Mouse (Mus musculus) forebrain, embryonic 11.5 days (tissue): ENCODE measurements around the gene Coq6. TPM values are rescaled to one million over a fixed set of nuclear protein-coding genes. Genes with fewer than 3 reads are reported as not detected.

Experiments
- ATAC-seq: fragments of 200-750 bp; cut with Nextera tagmentation; replicated peaks from 2 replicates; pipeline ENCODE4 v1.8.0; 2017; ENCODE audit warnings: moderate TSS enrichment; ENCODE audit not compliant: low FRiP score
- DNase-seq: peaks from one replicate; pipeline ENCODE4 v3.0.0-alpha.2; 2017; ENCODE audit warnings: low spot score
- H3K27ac ChIP-seq: fragments of 300-500 bp; sonication (generic); 2 replicates; pipeline ENCODE4 v1.5.1; 2014; ENCODE audit warnings: low read depth, low read length
- H3K27me3 ChIP-seq: fragments of 300-500 bp; sonication (generic); 2 replicates; pipeline ENCODE4 v1.6.1; 2014; ENCODE audit warnings: mild to moderate bottlenecking, low read length, mixed read lengths; ENCODE audit not compliant: control insufficient read depth, insufficient read depth
- H3K36me3 ChIP-seq: fragments of 300-500 bp; sonication (generic); 2 replicates; pipeline ENCODE4 v1.6.1; 2014; ENCODE audit warnings: mild to moderate bottlenecking, low read length, moderate library complexity, mixed read lengths; ENCODE audit not compliant: control insufficient read depth, insufficient read depth
- H3K4me1 ChIP-seq: fragments of 300-500 bp; sonication (generic); replicated peaks from 2 replicates; pipeline ENCODE4 v1.6.1; 2014; ENCODE audit warnings: low read length, mixed read lengths; ENCODE audit not compliant: control insufficient read depth, insufficient read depth
- H3K4me2 ChIP-seq: fragments of 300-500 bp; sonication (generic); 2 replicates; pipeline ENCODE4 v1.6.1; 2014; ENCODE audit warnings: low read depth, mild to moderate bottlenecking, low read length, moderate library complexity, mixed read lengths; ENCODE audit not compliant: severe bottlenecking
- H3K4me3 ChIP-seq: fragments of 300-500 bp; sonication (generic); 2 replicates; pipeline ENCODE4 v1.5.1; 2014; ENCODE audit warnings: low read depth, low read length
- H3K9ac ChIP-seq: fragments of 300-500 bp; sonication (generic); 2 replicates; pipeline ENCODE4 v1.6.1; 2014; ENCODE audit warnings: low read length
- H3K9me3 ChIP-seq: fragments of 300-500 bp; sonication (generic); 2 replicates; pipeline ENCODE4 v1.6.1; 2016; ENCODE audit warnings: low read length, mixed read lengths; ENCODE audit not compliant: control insufficient read depth
- whole genome bisulfite sequencing: fragments of 180-500 bp; shearing (Covaris S2); extraction: QIAGEN DNeasy Blood & Tissue Kit; methylation state at CpG from one replicate; pipeline ENCODE4 v1.1.7; 2014; 5-methylcytosine and 5-hydroxymethylcytosine counted together
- polyA plus RNA-seq: library from polyadenylated mRNA; unstranded; fragments of >200 nt; fragmentation: Nextera tagmentation; extraction: Ambion mirVana; gene quantifications from 2 replicates; pipeline ENCODE4 v1.2.1, GENCODE M21; 2014

The Coq6 gene
- polyA plus RNA-seq, 1 experiment from 2014 or later = 40.3 TPM

DNA sequence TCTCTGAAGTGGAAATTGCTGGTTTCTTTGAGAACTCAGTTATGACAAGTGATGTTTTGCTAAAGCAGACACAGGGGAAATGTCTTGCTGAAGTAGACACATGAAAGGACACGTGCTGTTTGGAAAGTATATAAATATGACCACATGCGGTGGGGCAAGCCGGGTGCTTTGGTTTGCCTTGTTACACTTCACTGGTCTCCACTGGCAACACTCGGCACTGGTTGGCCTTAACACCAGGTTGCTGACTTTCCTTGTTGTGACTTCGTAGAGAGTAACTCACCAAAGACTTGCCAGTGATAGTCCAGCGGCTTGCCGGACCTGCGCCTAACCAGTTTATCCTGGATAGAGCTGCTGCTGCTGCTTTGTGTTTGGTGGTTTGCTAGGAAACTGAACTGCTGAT, 26.6 kb downstream of the Coq6 start:
- ATAC-seq (no peak), DNase-seq (peak; percentile 21)
- no peak overlapping the region for H3K4me2 ChIP-seq
- H3K27ac ChIP-seq = no peak overlapping the region
- 87% methylated on average over 8 of the region's 8 CpGs for WGBS
- no peak overlapping the region for H3K9ac ChIP-seq
- no peaks in the 10 kb centered on the region for H3K36me3 ChIP-seq
- H3K9me3 ChIP-seq = no peaks in the 10 kb centered on the region
- no peaks in the 10 kb centered on the region for H3K27me3 ChIP-seq
- H3K4me3 ChIP-seq = no peak overlapping the region
- no peaks in the 10 kb centered on the region for H3K4me1 ChIP-seq

DNA sequence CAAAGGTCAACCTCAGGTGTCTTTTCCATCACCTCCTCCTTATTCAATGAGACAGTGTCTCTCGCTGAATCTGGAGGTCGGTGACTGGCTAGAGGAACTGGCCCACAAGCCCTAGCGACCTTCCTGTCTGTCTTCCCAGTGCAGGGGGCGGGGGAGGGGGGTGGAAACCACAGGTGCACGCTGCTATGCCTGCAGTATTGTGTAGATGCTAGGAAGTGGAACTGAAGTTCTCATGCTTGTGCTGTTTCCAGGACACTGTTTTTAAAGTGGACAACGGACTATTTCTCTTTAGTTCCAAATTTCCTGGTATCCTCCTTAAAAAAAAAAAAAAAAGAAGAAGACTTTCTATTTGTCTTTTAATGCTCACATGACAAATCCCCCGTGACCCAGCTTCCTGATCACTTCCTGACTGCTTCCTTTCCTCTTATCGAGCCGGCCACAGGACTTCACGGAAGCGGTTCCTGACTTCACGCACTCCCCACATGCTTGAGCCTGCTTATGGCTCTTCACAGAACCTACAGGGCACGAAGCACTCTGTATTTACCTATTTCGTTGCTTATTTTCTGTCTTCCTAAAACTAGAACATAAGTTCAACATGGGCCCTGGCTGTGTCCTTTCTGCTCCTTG, 27.4 kb downstream of the Coq6 start:
- WGBS = 77% methylated on average over 14 of the region's 14 CpGs
- Histone ChIP-seq H3K9ac (no peak overlapping the region), H3K36me3 (no peaks in the 10 kb centered on the region), H3K4me3 (no peak overlapping the region), H3K9me3 (no peaks in the 10 kb centered on the region), H3K4me1 (no peaks in the 10 kb centered on the region), H3K27me3 (no peaks in the 10 kb centered on the region), H3K27ac (no peak overlapping the region), H3K4me2 (no peak overlapping the region)
- DNase-seq (no peak), ATAC-seq (no peak)

DNA sequence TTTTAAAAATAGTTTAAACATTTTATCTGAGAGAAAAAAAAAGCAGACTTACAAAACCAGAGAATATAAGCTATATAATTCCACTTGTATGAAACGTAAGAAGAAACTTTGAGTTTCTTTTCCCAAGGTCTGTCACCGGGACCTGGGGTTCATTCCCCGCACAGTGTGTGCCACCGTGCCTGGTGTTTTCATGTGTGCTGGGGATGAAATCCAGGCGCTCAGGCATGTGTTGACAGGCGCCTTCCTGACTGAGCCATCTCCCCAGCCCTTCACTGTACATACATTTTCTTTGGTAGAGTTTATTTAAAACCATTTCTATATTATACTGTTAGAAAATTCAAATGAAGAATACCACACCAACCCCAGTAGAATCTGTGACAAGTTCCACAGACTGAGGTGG, 28.9 kb downstream of the Coq6 start:
- Histone ChIP-seq H3K27me3 (no peaks in the 10 kb centered on the region), H3K27ac (no peak overlapping the region), H3K4me3 (no peak overlapping the region), H3K9me3 (no peaks in the 10 kb centered on the region), H3K4me1 (no peaks in the 10 kb centered on the region), H3K4me2 (no peak overlapping the region), H3K9ac (no peak overlapping the region), H3K36me3 (no peaks in the 10 kb centered on the region)
- 87% methylated on average over 6 of the region's 6 CpGs for WGBS
- no peak for ATAC-seq
- DNase-seq = no peak

DNA sequence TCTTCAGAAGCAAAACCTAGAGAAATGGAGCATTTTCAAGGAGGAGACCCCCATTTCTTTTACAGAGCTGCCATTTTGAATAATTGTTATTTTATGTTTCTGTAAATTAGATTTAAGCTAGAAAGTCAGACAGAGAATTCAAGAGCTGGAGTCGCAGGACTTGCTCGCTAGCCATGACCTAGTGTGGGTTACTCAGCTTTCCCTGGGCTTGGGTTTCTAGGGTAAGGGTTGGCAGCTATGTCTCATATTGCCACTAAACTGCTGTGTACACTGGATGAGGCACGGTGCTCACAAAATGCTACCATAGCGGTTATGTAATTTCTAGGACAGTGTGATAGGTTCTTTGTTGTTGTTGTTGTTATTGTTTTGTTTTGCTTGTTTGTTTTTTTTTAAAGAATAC, 31.2 kb downstream of the Coq6 start:
- H3K9me3 ChIP-seq = no peaks in the 10 kb centered on the region
- H3K4me3 ChIP-seq = no peak overlapping the region
- no peak for DNase-seq
- no peak overlapping the region for H3K27ac ChIP-seq
- WGBS = 96% methylated on average over 4 of the region's 4 CpGs
- H3K9ac ChIP-seq = no peak overlapping the region
- H3K4me1 ChIP-seq = no peaks in the 10 kb centered on the region
- H3K4me2 ChIP-seq = no peak overlapping the region
- no peak for ATAC-seq
- no peaks in the 10 kb centered on the region for H3K27me3 ChIP-seq
- no peaks in the 10 kb centered on the region for H3K36me3 ChIP-seq

DNA sequence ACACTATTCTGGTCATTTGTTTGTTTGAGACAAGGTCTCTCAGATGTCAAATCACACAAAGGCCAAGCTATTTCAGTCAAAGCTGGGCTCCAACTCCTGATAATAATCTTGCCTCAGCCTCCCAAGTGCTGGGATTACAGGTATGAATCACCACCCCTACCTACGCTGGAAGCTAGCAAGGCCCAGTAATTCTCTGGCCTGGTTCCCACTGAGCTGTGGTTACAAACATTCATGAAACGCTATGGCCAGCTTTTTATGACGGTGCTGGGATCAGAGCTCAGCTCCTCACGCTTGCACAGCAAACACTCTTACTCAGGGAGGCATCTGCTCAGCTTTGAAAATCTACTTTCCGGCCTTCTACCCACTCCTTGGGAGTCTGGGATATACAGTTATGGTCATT, 32.4 kb downstream of the Coq6 start:
- no peak for DNase-seq

DNA sequence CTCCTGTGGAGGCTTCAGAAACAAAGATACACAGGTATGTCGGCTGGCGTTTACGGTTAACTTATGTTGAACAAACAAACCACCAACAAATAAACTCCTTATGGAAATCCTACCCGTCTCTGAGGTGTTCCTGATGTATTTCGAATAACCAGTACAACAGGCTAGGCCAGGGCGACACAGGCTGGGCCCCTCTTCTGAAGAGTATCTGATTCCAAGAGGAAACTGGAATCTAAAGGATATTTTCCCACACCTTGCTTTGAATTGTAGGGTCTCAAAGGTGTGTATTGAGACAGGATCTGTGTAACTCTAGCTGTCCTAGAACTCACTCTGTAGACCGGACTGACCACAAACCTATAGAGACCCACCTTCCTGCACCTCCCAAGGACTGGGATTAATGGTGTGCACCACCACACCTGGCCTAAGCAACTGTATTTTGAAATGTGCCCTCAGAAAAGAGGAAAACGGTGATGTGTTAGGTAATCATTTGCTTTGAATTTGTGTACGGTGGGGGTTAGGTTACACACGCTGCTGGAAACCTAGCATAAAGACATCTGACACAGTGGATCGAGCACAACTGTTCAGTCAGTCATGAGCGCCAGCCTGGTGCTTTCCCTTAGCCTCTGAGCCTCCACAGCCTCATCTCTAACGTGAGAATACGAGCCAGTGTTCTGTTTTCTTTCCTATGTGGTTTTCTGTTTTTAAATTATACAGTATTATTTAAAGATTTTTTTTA, 35.7 kb downstream of the Coq6 start:
- Histone ChIP-seq H3K9ac (no peak overlapping the region), H3K4me2 (no peak overlapping the region), H3K27ac (no peak overlapping the region), H3K4me1 (no peaks in the 10 kb centered on the region), H3K4me3 (no peak overlapping the region), H3K9me3 (no peaks in the 10 kb centered on the region), H3K36me3 (no peaks in the 10 kb centered on the region), H3K27me3 (no peaks in the 10 kb centered on the region)
- DNase-seq = no peak
- no peak for ATAC-seq
- WGBS = 92% methylated on average over 14 of the region's 14 CpGs

More for the DNA sequence above, 32.4 kb downstream of the Coq6 start:
- no peak overlapping the region for H3K27ac ChIP-seq
- no peaks in the 10 kb centered on the region for H3K4me1 ChIP-seq
- H3K4me3 ChIP-seq = no peak overlapping the region
- no peak overlapping the region for H3K9ac ChIP-seq
- no peak for ATAC-seq
- WGBS = 91% methylated on average over 5 of the region's 5 CpGs
- no peak overlapping the region for H3K4me2 ChIP-seq
- H3K36me3 ChIP-seq = no peaks in the 10 kb centered on the region
- H3K27me3 ChIP-seq = no peaks in the 10 kb centered on the region
- H3K9me3 ChIP-seq = no peaks in the 10 kb centered on the region

DNA sequence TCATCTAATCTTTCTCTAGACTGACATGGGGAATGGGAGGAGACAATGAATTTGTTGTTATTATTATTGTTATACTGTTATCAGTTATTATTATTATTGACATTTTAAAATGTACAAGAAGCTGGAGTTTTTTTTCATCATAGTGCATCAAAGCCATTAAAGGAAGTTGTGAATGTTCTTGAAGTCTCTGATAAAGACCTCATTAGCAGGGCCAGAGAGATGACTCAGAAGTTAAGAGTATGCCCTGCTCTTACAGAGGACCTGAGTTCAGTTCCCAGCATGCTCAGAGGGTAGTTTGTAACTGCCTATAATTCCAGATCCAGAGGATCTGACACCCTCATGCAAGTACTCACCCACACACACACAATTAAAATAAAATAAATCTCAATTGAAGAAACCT, 36.2 kb downstream of the Coq6 start:
- ATAC-seq = no peak
- no peak overlapping the region for H3K9ac ChIP-seq
- H3K9me3 ChIP-seq = no peaks in the 10 kb centered on the region
- no peaks in the 10 kb centered on the region for H3K27me3 ChIP-seq
- H3K27ac ChIP-seq = no peak overlapping the region
- no peaks in the 10 kb centered on the region for H3K4me1 ChIP-seq
- DNase-seq = no peak
- H3K4me2 ChIP-seq = no peak overlapping the region
- H3K36me3 ChIP-seq = no peaks in the 10 kb centered on the region
- H3K4me3 ChIP-seq = no peak overlapping the region

DNA sequence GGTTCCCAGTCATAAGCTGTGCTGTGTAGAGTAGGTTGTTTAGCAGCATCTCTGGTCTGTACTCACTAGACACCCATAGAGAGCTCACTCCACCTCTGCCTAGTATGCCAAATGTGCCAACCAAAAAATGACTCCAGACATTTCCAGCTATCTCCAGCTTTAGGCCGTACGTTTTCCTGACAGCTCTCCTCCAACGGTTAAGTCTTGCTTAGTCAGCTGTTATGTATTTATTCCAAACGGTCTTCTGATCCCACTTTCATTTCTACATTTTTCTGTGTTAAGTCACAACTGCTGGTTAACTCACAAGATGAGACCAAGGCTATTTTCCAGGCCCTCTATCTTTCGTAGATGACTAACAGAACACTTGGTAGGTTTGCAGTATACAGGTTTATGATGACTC, 37.2 kb downstream of the Coq6 start:
- no peak overlapping the region for H3K9ac ChIP-seq
- H3K36me3 ChIP-seq = no peaks in the 10 kb centered on the region
- no peaks in the 10 kb centered on the region for H3K9me3 ChIP-seq
- no peak for ATAC-seq
- no peak overlapping the region for H3K4me3 ChIP-seq
- H3K4me2 ChIP-seq = no peak overlapping the region
- no peak for DNase-seq
- 88% methylated on average over 5 of the region's 5 CpGs for WGBS
- H3K4me1 ChIP-seq = no peaks in the 10 kb centered on the region
- H3K27ac ChIP-seq = no peak overlapping the region
- no peaks in the 10 kb centered on the region for H3K27me3 ChIP-seq

DNA sequence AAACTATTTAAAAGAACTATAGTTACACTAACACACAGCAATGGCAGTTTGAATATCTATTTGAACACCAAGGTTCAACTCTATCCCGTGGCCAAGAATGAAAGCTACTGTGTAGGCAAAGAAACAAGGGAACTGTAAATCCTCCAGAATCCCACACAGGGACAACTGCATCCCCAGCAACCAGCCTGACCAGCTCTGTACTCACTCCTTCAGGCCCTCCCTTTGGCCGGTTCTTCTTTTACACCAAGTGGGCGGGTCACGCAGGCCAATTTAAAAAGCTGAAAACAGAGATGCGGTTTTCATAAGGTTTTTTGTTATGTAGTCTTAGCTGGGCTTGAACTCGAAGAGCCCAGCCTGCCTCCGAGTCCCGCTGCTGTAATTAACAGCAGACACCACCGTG, 37.7 kb downstream of the Coq6 start:
- WGBS = 84% methylated on average over 9 of the region's 9 CpGs
- H3K27ac ChIP-seq = no peak overlapping the region
- H3K36me3 ChIP-seq = no peaks in the 10 kb centered on the region
- ATAC-seq (no peak), DNase-seq (no peak)
- no peak overlapping the region for H3K4me3 ChIP-seq
- H3K9me3 ChIP-seq = no peaks in the 10 kb centered on the region
- H3K4me2 ChIP-seq = no peak overlapping the region
- H3K9ac ChIP-seq = no peak overlapping the region
- no peaks in the 10 kb centered on the region for H3K27me3 ChIP-seq
- H3K4me1 ChIP-seq = no peaks in the 10 kb centered on the region
